Mouse (Mus musculus) urinary bladder, postnatal 25 days (tissue): ENCODE results near the gene Gm364.

Experiments
- DNase-seq: peaks from one replicate; pipeline ENCODE4 v3.0.0; 2022; ENCODE audit warnings: low spot score

Gm364 gene

GRCm38 (mm10) chrX:57408769-57409168 is at the start of gene Gm364:
Gene Gm364, plus strand, starts transcription at chrX:57409154.
- DNase-seq, result no peak

DNA sequence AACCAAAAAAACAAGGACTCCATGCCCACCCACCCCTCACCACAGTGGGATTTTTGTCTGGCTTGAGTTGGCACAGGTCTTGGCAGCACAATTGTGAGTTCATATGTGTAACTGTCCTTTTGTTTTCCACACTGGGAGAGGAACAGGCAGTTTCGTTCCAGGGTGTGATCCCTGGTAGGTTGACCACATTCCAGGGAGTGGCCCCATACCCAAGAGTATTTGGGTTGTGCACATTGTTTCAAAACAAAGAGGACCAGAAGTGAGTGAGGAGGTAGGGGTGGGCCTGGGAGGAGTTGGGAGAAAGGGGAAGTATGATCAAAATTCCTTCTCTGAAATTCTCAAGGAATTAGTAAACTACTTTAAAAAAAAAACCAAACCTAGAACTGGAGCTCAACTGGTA is 49.6 kb upstream of the Gm364 start:
- DNase-seq, result no peak

DNA sequence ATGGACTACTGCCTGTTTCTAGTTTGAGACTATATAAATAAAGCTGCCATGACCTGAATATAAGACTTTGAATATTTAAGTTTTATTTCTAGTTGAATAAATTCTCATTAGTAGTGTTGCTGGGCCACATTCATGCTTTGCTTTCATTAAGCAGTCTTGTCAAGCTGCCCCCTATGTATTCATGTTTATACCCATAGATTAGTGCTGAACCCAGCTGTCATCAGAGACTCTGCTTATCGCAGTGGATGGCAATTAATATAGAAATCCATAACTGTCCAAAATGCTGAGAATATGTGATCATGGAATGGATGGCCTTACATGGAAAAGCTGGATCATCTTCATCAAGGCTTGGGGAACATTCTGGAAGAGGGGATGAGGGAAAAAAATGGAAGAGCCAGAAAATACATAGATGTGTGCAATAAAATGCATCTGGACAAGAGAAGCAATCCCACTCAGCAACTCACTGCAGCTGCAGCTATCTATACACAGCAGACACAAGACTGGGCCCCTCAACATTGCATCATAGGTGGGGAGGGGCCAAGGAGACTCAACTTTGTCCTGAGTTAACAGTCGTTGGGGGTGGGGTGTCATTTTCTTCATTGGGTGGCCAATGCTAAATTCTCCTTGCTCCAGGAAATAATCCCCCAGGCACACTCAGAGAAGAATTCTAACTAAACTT is 43.9 kb upstream of the Gm364 start:
- no peak for DNase-seq

DNA sequence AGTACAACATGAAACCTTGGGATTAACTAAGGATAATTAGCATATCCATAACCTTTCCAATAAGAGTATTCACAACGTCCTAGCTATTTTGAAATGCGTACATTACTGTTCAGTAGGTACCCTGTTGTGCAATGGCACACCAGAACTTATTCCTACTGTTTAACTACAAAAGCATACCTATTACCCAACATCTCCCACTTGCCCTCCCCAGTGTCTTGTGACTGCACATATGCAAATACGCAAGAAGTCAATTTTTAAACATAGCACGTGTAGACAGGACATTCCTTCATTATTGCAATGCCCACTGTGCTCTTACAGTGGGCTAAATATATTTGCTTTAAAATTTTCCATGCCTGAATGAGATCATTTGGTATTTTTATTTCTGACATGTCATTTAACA is 36.0 kb upstream of the Gm364 start:
- no peak for DNase-seq

DNA sequence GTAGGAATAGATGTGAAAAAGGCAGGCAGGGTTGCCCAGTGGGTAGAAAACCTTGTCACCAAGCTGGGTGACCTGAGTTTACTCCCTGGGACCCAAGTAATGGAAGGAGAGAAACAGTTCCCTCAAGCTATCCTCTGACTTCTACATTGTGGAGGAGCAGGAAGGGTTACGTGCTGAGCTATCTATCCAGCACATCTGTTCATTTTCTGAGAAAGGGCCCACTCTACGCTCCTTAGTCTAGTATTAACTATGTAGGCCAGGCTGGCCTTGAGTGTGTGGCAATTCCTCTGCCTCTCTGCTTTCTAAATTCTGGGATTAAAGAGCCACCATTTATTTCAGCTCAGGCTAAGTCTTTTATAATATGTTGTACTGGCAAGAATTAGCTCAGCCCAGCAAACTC is 35.4 kb upstream of the Gm364 start:
- no peak for DNase-seq

DNA sequence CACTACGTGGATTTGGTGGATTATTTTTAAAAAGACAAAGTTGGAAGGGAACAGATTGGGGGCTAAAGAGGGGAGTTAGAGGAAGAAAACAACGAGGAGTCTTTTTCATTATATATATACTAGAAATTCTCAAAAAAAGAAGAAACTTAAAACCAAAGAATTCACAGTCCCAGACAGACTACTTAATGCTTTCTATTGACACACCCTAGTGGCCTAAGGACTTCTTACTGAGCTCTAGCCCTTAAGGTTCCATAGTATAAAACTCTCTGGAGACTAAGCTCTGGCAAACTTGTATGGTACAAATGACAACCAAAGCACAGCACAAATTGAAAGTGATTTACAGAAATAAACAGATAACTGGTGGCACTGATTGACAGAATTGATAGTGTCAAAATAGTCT is 34.9 kb upstream of the Gm364 start:
- no peak for DNase-seq

DNA sequence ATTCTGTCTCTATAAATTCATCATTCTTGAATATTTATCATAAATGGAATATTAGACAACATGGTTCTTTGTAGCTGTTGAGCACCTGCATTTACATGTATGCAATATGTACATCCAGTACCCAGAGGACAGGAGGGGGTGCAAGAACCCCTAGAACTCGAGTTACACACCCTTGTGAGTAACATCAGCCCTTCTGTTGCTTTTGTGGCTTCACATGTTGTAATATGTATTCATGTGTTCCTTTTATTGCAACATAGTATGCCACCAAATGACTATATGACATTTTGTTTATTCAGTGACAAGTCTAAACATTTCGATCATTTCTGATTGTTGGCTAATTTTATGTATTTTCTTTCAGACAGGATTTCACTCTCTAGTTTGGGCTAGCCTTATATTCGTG is 31.9 kb upstream of the Gm364 start:
- no peak for DNase-seq

GRCm38 (mm10) chrX:57378579-57378978 is 30.4 kb upstream of the Gm364 start:
- no peak for DNase-seq

DNA sequence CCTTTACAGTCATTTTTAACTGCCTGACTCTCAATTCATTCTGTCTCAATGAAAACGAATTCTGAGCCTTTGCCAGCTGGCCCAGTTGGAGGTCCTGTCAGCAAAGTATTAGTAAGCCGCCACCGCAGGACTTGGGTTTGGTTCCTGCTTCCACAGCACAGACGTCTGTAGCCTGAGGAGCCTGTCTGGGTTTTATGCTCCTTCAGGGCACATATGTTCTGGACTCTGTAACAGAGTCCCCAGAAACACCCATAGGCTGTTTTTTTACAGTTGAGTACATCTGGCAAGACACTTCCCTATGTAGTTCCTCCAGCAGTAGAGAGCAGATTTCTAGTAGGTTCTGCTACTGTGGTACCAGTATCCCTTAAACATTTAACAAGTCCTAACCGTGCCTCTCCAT is 28.0 kb upstream of the Gm364 start:
- DNase-seq, result no peak

- DNase-seq, result peak; percentile 64
Measured at GRCm38 (mm10) chrX:57392367-57393246, 16.3 kb upstream of the Gm364 start, which contains the start of gene Rbmx. Gene Rbmx, minus strand, starts transcription at chrX:57393036.

DNA sequence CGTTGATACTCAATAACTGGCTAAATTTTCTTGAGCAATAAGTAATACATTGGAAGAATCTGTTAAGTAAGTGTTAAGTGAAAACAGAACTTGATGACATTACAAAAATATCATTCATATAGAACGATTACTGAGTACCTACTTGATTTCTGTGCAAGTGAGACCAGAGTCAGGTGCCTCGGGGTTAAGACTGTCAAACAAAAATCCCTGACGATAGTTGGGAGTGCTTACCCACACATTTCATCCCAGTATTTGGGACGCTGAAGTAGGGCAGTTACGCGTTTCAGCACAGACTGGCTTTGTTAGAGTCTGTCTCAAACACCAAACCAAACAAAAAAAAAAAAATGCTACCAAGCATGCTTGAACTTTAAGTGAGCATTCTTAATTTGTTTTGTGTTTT is 15.5 kb upstream of the Gm364 start:
- no peak for DNase-seq

DNA sequence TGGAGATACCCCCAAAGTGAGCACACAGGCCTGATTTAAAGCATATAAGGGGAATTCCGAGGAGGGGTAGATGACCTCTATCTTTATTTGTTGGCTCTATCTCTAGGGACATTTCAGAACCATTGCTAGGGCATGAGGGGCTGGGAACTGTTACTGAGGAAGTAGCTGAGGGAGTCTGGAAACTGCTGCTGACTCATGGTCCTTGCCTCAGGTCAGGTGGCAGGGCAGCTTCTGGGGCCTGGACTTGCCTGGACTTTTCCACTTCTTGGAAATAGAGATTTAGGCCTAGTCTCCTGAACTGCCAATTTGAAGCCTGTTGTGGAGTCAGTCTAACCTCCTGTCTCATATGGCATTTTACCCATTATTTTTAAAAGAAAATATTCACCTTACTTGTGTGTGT is 7.6 kb upstream of the Gm364 start:
- no peak for DNase-seq

GRCm38 (mm10) chrX:57403651-57404050 is 5.3 kb upstream of the Gm364 start:
- DNase-seq, result no peak

DNA sequence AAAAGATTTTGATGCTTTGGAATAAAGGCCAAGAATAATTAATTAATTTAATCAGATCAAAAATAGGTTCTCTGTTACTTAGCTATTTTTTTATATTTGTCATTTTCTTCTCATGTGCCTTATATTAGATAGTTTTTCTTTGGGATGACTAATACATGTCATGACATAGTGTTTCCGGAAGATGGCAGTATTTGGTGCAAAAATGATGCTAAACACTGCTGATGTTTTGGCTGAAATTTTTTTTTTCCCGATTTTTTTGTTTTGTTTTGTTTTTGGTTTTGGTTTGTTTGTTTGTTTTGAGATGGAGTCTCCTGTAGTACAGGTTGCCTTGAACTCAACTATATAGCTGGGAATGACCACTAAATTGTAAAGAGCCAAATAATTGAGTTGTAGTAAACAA is 22.7 kb downstream of the Gm364 start:
- DNase-seq, result no peak

GRCm38 (mm10) chrX:57433897-57434296 is 24.9 kb downstream of the Gm364 start:
- no peak for DNase-seq

GRCm38 (mm10) chrX:57503634-57504033 is 94.7 kb downstream of the Gm364 start, which contains the start of gene Gpr101:
Gene Gpr101, minus strand, starts transcription at chrX:57503757.
- DNase-seq, result no peak

DNA sequence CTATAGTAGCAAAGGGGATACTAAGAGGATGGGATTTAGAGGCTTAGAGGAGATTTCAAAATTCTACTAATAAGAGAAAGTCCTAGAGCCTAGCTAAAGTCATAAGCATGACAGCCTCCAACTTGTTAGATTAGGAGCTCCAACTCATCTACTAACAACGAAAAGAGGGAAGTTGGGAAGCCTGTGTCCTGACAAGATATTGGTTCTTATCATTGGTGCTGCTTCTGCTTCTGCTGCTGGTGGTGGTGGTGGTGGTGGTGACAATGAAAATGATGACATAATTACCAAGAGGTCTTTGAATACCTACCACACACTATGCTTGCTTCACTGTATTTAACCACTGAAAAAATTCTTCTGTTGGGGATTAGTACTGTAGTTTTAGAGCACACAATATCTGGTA is 97.3 kb downstream of the Gm364 start:
- no peak for DNase-seq

DNA sequence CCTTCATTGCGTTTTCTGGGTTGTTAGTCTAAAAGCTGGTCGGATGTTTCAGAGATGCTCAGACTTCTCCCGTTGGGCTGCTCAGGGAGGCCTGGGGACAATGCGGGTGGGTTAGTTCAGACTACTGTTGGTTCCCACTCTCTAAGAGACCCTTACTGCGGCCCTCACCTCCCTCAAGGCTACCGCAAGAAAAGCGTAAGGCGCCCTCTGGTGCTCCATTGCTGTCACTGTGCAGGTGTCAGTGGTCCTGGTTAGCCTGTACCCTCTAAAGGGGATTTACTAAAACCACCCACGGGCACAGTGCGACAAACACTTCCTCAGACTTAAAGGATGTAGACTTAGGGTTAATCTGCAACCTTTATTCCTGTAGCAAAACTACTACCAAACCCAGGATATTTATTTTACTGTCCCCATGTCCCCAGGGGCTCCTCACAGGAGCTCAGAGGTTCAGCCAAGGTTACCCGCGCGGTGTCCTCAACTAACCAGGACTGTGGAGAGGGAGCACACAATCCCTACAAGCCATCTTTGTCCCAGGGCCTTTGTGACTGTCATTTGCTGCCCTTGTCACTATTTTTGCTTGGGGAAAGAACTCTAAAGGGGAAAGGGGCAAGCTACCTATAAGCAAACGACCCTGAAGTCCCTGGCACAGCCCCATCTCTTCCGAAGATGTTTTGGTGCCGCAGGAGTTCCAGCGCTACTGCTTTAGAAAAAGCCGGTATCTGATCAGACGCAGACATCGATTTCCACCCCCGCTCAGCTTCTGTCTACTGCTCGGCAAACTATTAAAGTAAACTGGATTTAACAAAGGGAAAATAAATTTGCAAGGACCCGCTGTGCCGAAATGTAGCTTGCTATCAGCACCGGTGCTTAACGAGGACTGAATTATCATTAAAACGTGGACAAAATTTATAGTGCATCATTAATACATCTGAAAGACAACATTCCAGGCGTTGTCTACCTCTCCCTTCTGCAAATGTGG is 112.5 kb downstream of the Gm364 start:
- no peak for DNase-seq
